Mouse (Mus musculus) MEL (cell line): ENCODE results near the gene Unc45a.

Experiments
- HCFC1 ChIP-seq: IDR thresholded peaks from 2 replicates; pipeline ENCODE4 v1.6.1; 2012; ENCODE audit warnings: low read depth, mild to moderate bottlenecking, inconsistent platforms, low read length, improper control_type of control experiment, moderate library complexity
- POLR2AphosphoS2 ChIP-seq: IDR thresholded peaks from 2 replicates; pipeline ENCODE4 v1.6.1; 2011; ENCODE audit warnings: low read length, improper control_type of control experiment
- RCOR1 ChIP-seq: IDR thresholded peaks from 2 replicates; pipeline ENCODE4 v1.6.1; 2012; ENCODE audit warnings: low read depth, mild to moderate bottlenecking, inconsistent platforms, low read length, improper control_type of control experiment
- SIN3A ChIP-seq: IDR thresholded peaks from 2 replicates; pipeline ENCODE4 v1.6.1; 2012; ENCODE audit warnings: low read length, improper control_type of control experiment, inconsistent platforms
- UBTF ChIP-seq: IDR thresholded peaks from 2 replicates; pipeline ENCODE4 v1.6.1; 2012; ENCODE audit warnings: low read depth, mild to moderate bottlenecking, inconsistent platforms, low read length, improper control_type of control experiment, moderate library complexity, borderline replicate concordance; ENCODE audit not compliant: insufficient read depth

DNA sequence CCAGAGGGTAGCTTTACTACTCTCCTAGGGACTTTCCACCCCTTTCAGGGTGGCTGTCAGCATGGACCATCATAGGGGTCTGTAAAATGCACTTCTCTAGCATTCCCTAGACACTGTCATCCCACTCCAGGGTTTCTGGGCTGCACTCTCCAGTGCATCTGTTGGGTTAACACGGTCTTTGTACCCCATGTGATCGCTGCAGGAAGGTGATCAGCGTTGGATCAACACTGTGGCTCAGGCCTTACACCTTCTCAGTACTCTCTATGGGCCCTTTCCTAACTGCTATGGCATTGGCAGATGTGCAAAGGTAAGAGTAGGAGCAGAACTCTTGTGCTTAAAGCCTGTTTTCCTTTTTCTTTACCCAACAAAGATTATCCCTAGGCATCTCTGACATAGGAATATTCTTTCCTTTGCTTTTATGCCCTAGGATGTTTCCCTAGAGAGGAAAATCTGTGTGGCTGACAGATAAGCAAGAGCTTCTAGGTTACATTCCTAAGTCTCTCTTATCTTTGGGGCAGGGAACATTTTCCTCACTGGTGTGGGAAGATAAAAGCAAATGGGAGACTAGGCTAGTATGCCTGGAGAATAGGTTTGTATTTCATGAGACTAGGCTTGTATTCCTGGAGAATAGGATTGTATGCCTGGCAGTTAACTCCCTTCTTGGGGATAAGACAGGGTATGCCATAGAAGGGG is 57.4 kb downstream of the Unc45a start:
- TF ChIP-seq SIN3A (no peak), RCOR1 (no peak), HCFC1 (no peak), UBTF (no peak), POLR2AphosphoS2 (no peak)
